Mouse (Mus musculus) activated CD4-positive, CD25-positive, alpha-beta regulatory T cell, adult 9 weeks (primary cell): Measurements from ENCODE around the gene Fbl. TPM values are rescaled to one million over a fixed set of nuclear protein-coding genes. Genes with fewer than 3 reads are reported as not detected.

Experiments used
- polyA plus RNA-seq: library from polyadenylated mRNA; unstranded; fragments of 100-300 nt; shearing (Covaris generic); gene quantifications from one replicate; pipeline ENCODE4 v1.2.1, GENCODE M21; 2017

Fbl gene
- 191 TPM for polyA plus RNA-seq

GRCm38 (mm10) chr7:28169489-28170422 lies at the start of gene Fbl:
Fbl (plus strand) TSS chr7:28169710.

GRCm38 (mm10) chr7:28129166-28129565 lies 40.3 kb upstream of the Fbl start, which contains the start of gene 9530053A07Rik:
9530053A07Rik (plus strand) TSS chr7:28129466.

GRCm38 (mm10) chr7:28179228-28179627 lies 9.7 kb downstream of the Fbl start, which contains the start of gene Dyrk1b:
Dyrk1b (plus strand) TSS chr7:28179469.

Other genes starting within 250 kb of the Fbl start
- gene Zfp974, start 240.2 kb upstream of the Fbl start, polyA plus RNA-seq: 8.6 TPM
- gene Zfp780b, start 190.5 kb upstream of the Fbl start, polyA plus RNA-seq: 15.7 TPM
- 6.7 TPM for gene Zfp850, start 155.6 kb upstream of the Fbl start, polyA plus RNA-seq
- gene Psmc4, start 119.6 kb upstream of the Fbl start, polyA plus RNA-seq: 217 TPM
- gene Fcgbp, start 98.5 kb upstream of the Fbl start, polyA plus RNA-seq: not detected
- not detected for gene 9530053A07Rik, start 40.2 kb upstream of the Fbl start, polyA plus RNA-seq
- 7.4 TPM for gene Dyrk1b, start 9.8 kb downstream of the Fbl start, polyA plus RNA-seq
- not detected for gene Eid2, start 98.2 kb downstream of the Fbl start, polyA plus RNA-seq
- 2.7 TPM for gene Eid2b, start 108.0 kb downstream of the Fbl start, polyA plus RNA-seq
- gene Selenov, start 121.5 kb downstream of the Fbl start, polyA plus RNA-seq: not detected
- gene Dll3, start 132.5 kb downstream of the Fbl start, polyA plus RNA-seq: not detected
- 50.8 TPM for gene Timm50, start 142.4 kb downstream of the Fbl start, polyA plus RNA-seq
- 196 TPM for gene Supt5, start 169.0 kb downstream of the Fbl start, polyA plus RNA-seq
- 922 TPM for gene Rps16, start 180.9 kb downstream of the Fbl start, polyA plus RNA-seq
- gene Plekhg2, start 202.9 kb downstream of the Fbl start, polyA plus RNA-seq: 98.2 TPM
- 242 TPM for gene Zfp36, start 210.5 kb downstream of the Fbl start, polyA plus RNA-seq
- 28.4 TPM for gene Med29, start 223.0 kb downstream of the Fbl start, polyA plus RNA-seq
- gene Paf1, start 223.2 kb downstream of the Fbl start, polyA plus RNA-seq: 109 TPM